Mouse (Mus musculus): ENCODE measurements around the gene Pde6b. TPM values are rescaled to one million over a fixed set of nuclear protein-coding genes. Genes with fewer than 3 reads are reported as not detected.

Pde6b gene
- not detected in 2 replicates for polyA plus RNA-seq (2012; rRNA removed)

DNA sequence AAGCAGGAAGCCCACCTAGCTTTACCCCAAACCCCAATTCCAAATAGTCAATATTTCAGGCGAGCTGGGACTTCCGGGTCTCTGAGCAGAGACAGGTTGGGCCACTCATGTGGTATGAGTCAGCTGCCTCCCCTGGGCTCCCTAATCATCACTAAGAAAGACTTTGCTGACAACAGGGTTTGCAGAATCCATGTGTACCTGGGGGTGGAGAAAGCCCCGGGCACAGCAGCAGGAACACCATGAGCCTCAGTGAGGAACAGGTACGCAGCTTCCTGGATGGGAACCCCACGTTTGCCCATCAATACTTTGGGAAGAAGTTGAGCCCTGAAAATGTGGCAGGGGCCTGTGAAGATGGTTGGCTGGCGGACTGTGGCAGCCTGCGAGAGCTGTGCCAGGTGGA, at the start of gene Pde6b:
Pde6b (plus strand) TSS at position 191 of the 400 bp plus-strand sequence.
- DNase-seq (ENCODE audit: low spot score): no peak

DNA sequence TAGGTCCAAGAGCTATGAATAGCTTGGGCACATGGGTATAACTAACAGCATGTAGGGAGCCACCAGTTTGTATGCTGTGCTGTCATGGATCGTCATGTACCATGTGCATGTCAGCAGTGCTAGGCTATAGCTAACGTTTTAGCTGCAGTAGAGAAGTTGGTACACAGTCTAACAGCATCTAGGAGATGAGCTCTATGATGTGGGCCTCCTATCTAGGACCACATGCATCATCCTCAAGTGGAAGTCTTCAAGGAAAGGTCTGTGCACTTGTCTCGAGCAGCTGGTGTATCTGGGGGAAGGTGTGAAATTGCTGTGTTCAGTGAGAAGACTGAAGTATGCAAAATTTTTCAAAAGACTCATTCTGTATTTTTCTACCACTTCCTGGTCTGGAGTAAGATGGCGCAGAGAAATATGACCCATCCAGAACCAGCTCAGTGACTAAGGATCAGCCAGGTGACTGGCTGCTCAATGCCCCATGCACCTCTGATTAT, 44.5 kb upstream of the Pde6b start:
- no peak for DNase-seq (ENCODE audit: low spot score)

DNA sequence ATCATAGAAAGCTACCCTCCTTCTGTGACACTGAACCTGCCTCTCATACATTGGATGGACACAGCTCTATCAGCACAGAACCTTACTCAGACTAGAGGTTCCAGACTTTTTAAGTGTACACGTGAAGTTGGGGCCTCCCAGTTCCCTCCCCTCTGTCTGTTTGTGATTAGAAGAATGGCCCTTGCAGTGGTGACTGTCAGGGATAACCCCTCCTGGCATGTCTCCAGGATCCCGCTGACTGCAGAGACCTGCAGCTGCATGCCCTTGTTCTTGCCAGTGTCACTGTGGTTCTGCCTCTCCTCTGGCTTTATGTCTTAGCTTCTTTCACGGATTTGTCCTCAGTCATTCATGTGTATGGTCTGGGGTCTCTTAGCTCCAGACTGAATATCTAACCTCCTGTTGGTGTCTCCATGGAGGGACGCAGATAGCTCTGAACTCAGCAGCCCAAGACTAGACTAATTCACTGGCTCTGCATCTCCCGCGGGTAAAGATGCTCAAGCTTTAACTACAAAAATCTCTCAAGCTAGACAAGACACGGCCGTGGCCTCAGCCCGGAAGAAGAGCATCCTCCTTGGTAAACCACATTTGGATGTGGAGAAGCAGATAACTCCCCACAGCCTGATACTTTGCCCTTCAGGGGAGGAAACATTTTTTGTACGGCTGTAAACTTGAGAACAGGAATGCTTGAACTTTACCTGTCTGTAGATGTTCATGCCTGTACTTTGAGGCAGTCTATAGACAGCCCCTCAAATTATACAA, 42.7 kb upstream of the Pde6b start:
- DNase-seq (ENCODE audit: low spot score): no peak

DNA sequence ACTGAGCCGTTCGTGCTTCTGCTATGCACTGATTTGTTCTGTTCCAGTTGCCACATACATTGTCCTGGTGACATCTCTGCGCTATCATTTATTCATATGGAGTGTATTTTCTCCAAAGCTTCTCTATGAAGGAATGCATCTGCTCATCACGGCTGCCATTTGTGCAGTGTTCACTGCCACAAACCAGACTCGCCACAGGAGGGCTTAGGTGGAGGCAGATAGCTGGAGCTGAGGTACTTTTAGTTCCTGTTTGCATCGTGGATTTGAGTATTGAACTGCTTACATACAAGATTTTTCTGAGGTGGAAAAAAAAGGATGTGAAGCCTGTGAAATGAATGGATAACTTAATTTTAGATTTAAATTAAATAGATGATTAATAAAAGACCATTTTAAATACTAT, 40.3 kb upstream of the Pde6b start:
- DNase-seq (ENCODE audit: low spot score): no peak

DNA sequence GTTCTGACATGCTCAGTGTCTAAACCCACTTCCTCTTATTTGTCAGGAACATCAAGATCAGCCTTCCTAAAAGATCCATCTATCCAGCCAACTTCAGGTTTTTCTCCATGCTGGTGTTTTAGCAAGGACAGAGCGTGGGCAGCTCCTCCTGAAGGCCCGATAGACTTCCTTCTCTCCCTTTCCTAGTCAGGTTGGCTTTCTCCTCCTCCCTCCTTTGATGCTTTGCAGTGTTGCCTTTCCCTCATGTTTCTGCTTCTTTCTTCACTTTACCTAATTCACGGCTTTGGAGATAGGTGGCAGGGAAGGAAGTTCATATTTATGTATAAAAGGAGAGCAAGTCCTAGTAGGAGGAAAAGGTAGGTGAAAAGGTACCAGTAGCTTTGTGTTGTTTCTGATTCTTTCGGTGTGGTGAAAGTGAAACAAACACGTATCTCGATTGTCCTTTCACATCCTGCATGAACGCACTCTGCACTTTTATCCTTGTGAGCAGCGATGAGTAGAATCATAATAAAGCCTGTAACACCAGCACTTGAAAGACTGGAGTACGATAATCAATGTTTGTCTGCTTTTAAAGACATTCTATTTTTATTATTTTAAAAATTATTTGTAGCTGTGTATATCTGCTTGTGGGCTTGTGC, 38.6 kb upstream of the Pde6b start:
- DNase-seq (ENCODE audit: low spot score): no peak

DNA sequence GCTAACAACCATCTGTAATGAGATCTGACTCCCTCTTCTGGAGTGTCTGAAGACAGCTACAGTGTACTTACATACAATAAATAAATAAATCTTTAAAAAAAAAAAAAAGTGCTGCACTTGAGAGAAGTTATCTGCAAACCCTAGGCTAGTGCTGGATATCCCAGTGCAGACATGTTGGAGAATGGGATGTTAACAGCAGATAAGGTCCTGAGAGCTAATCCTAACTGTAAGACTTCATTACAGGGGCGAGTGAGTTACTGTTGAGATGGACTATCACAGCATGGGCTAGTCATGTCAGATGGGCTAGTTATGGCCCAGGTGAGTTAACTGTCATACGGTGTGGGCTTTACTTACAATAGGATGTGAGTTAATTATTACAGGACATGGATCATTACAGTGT, 34.1 kb upstream of the Pde6b start:
- DNase-seq (ENCODE audit: low spot score): no peak

DNA sequence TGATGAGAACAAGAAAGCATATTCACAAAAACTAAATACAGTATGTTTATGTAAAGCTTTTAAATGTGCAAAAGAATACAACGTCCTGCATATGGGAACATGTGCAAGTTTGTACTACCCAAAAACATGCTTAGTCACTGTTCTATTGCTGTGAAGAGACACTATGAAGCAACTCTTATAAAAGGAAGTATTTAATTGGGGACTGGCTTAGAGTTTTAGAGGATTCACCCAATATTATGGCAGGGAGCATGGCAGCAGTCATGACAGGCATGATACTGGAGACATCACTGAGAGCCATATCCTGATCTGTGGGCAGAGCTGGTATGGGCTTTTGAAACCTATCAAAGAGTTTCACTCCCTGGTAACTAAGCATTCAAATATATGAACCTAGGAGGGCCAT, 30.3 kb upstream of the Pde6b start:
- DNase-seq (ENCODE audit: low spot score): no peak

DNA sequence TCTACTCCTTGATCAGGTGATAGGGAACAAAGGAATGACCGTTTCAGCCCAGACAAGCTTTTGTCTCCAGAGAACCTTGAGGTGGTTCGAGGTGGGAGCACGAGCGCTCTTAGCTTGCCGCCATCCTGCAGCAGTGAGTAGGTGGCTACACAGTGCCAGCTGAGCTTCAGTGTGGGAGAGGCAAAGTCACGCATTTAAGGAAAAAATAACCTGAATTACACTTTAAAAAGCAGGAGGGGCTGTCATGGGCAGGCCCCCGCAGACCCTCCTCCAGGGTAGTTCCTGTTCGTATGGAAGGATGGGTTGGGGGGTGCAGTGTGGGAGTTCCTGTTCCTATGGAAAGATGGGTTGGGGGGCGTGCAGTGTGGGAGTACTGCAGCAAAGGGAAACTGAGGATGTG, 28.7 kb upstream of the Pde6b start:
- DNase-seq (ENCODE audit: low spot score): no peak

DNA sequence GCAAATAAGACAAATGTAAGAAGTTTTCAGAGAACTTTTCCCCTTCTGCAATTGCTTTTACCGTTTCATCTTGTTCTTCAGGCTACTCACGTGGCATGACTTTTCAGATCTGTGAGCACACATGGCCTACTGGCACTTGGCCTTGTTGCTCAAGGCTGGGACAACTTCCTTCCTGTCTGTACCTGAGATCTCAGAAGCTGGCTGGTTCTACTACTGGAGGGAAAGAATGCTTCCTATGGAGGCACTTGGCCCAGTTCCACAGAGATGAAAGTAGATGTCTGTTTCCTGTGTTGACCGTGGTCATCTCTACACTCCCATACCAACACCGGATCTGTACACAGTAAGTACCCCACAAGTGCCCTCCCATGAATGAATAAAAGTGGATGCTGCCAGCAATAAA, 28.0 kb upstream of the Pde6b start:
- no peak for DNase-seq (ENCODE audit: low spot score)

DNA sequence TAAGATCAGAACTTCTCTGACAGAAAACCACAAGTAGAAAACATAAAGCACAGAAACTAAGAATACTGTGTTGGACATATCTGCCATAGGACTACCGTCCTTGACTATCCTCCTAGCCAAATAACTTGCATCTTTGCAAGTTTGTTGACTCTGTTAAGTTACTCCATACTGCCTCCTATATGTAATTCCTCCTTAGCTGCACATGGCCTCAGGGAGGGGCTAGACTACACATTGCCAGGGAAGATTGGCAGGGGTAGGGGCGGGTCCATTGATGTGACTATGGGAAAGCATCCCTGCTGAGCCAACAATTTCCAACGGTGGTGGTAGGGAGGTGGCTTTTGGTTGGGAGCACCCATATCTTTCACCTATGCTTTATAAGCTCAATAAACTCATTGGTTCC, 25.9 kb upstream of the Pde6b start:
- no peak for DNase-seq (ENCODE audit: low spot score)

DNA sequence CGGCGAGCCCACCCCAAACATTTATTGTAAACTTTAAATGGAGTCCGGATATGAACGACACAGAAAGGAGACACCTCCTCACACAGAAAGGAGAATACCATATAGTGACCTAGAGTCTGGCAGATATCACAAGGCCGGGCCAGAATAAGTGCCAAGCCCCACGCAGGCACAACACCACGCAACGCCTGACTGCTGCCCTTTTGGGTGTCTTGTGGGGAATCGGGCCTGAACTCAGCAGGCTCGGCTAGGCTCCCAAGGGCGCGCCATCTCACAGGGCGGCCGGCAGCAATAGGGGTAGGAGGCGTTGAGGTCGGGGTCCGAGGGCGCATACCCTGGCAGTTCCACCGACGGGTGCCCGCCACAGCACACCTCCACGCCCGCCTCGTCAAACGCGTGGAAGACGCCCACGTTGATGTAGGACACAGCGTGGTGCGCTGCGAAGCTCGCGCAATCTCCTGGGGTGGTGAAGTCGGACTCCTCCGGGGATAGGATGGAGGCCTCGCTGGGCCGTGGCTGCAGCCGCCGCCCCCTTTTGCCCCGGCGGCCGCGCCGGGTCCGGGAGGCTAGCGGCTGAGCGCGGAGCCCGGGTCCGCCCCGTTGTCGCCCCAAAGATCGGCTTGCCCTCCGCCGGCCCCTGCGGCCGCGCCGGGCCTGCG, 21.7 kb upstream of the Pde6b start:
- DNase-seq (ENCODE audit: low spot score): no peak

DNA sequence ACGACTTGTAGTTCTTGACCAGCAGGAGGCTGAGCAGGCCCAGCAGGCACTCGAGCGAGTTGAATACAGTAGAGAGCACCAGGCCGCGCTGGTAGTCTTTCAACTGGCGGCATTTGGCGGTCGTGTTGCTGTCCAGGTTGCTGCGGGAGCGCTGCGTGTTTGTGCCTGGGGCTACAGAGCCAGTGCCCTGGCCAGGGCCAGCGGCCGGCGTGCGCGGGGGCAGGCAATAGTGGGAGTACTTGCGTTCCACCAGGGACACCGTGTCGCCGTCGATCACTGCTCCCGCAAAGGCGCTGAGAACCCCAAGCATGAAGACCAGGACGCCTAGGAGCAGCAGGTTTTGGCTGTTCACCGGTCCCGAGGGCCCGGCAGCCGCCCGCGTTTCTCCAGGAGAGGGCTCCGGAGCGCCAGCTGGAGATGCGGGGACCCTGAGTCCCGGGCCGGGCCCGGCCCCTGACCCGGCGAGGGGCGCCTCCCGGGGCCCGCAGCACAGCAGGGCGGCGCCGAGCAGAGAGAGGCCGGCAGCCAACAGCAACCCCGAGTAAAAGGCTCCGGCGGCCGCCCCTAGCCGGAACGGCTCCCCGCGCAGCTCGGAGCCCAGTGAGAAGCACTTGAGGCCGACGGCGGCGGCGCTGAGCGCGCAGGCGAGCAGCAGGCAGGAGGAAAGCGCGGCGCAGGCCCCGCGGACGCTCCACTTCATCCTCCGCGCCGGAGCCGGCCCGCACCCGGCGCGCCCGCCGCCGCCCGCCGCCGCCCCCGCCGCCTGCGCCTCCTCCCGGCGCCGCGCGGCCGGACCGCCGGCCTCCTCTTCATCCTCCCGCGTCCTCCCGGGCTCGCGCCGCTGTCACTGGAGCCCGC, 21.0 kb upstream of the Pde6b start:
- peak; percentile 57 for DNase-seq (ENCODE audit: low spot score)

DNA sequence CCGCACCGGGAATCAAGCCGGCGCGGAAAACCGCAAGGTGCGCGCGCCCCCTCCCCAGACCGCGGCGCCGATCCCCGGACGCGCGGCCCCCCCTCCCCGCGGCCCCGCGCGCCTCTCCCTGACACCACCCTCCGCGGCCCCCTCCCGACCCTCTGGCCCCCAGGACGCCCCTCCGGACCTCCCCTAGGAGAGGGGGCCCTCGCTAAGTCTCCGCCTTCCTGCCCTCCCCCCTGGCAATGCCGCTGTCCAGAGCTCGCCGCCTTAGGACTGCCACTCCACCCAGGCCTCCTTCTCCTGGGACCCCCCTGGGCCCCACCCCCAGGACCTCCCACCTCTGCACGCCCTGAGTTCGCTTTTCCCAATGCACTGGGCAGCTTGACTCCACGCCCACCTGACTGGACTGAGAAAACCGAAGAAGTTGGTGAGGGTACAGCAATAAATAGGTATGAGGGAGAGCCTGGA, 20.3 kb upstream of the Pde6b start, which contains the start of gene Gm42517:
Gm42517 (minus strand) TSS at position 52 of the 462 bp plus-strand sequence.
- no peak for DNase-seq (ENCODE audit: low spot score)

DNA sequence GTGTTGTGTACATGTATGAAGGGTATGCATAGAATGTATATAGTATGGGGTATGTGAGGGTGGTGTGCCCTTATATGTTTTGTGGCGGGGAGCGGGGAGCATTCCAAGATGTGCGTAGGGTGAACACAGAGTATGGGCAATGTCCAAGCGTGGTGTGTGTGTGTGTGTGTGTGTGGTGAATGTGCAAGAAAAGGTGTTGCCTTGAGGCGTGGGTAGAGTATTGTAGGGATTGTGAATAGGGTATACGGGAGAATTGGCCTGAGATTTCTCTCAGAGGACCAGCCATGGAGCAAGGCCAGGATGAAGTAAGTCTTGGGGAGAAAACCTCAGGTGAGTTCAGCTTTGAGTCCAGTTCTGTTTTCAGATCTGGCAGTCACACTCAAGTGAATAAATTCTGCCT, 19.7 kb upstream of the Pde6b start:
- no peak for DNase-seq (ENCODE audit: low spot score)

DNA sequence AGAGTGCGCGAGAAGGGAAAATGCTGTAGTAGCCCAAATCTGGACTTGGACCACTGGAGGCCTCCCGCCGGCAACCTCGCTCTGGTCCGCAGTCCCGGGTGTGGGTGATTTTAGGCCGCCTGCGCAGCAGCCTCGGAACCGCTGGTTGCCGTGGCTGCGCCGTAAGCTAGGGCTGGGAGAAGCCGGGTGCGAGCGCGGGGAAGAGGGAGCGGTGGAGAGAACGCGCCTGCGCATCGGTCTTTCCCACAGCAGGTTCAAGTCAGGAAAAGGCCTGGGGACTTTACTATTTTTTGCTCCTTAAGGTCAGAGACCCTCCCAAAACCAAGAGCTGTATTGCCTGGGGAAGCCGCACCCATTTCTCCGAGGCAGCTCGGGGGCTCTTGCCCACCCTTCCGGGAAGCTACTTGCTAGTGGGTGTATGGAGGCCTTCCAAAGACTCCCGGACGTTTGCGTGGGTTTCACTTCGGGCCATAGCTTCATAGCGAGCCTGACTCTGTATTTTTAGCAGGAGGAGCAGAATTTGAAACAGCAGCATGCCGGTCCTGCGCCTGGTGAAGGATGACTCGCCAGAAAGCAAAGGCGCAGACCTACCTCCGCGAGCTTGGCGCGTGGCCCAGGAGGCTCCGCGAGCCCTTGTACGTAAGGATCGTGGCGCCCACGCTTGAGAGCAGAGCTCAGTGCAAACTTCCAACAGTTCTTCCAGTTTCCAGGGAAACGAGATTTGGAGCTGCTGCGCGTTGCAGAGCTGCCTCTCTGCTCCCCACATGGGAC, 19.2 kb upstream of the Pde6b start:
- peak; percentile 27 for DNase-seq (ENCODE audit: low spot score)

DNA sequence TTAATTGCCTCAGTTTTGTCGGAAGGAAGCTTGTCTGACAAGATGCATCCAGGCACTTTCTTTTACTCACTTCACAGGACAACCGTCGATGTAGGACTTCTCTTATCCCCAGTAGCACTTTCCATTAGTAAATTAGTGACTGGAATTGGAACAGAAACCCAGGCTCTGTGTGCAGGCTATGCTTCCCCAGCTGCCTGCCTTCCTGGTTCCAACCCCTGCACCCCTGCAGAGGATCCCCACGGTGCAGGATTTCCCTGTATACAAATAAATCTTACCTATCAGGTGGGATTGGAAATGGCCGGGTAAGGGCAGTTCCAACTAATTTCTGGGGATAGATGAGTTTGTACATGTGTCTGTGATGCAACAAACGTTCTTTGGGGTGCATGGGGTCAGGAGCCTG, 18.2 kb upstream of the Pde6b start:
- DNase-seq (ENCODE audit: low spot score): no peak

DNA sequence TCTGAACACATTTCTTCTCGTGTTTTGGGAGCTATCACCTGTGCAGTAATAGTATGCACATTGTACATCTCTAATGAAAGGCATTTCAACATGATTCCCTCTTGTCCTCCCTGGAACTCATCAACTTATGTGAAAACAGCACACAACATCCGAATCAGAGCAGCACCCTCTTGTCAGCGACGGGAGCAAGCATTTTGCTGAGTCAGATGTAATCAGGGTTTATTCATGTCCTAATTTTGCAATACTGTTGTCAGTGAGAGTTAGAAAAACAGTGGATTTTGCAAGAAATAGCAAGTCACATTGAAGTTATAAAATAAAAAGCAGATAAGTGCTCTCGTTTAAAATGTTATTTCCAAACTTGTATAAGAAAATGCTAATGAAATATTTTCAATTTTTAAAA, 14.1 kb upstream of the Pde6b start:
- no peak for DNase-seq (ENCODE audit: low spot score)

DNA sequence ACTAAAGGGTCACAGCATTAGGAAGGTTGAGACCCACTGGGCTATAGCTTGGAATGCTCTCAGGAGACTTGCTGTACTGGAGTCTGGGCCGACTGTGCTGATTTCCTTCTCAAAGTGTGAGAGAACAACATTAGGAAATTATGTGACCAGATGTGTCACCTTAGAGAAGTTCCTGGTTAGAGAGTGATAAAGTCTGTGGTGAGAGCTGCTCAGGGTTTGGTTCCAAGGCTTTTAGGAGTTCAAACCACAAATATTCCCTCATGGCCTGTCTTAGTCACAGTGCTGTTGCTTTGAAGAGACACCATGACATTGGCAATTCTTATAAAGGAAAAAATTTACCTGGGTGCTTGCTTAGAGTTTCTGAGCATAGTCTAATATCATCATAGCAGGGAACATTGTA, 12.1 kb upstream of the Pde6b start:
- no peak for DNase-seq (ENCODE audit: low spot score)

DNA sequence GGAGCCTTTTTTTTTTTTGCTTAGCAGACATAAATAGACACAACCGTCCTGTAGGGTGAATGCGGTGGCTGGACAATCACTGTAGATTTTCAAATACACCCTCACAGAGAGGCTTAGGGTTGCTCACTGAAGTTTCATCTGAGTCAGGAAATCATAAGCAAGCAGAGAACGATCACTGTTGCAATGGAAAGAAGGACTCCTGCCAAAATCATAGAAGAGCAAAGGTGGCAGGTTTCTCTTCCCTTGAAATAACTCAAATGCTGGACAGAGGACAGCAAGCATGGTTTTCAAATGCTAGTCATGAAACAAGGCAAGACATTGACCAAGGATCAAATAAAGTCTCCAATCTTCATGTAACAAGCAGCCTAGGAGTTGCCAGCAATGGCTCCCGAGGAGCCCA, 9.8 kb upstream of the Pde6b start:
- no peak for DNase-seq (ENCODE audit: low spot score)

DNA sequence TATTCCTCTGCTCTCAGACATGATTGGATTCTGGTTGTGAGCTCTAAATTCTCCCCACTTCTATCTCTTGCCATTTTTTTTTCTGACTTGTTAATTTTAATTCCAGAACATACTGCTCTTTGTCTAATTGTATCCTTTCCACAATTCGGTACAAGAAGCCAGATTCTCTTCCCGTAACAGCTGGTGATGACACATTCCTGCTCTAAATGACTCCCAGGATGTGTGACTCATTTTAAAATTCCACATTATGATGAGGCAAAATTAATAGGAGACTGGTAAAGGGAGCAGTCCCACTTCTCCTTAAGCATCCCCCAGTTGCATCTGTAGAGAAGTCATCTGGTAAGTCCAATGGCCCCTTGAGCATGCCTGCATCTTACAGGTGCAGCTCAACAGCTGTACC, 2.6 kb upstream of the Pde6b start:
- no peak for DNase-seq (ENCODE audit: low spot score)

DNA sequence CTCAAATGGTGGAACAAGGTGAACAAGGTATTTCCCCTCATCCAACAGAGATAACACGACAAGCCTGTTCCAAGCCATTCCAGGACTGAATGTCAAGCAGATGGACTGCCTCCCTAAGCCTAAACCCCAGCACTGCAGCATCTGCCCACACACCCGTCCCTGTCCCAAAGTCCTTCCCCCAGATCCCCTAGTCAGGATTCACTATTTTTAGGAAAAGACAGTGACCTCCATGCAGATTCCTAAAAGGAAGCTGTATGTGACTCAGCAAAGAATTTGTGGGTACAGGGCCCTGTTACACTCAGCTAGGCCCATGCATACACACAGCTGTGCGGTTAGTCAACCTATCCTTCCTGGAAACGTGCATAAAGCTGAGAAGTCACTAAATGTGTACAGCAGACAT, 1.7 kb upstream of the Pde6b start:
- no peak for DNase-seq (ENCODE audit: low spot score)

All from urinary bladder, adult 2 months (tissue).